Mouse (Mus musculus) kidney, postnatal 36 days (tissue): ENCODE data around the gene Olfr1493-ps1.

Experiments
- DNase-seq, 2 experiments: peaks; one replicate each; pipeline ENCODE4 v3.0.0; 2021 to 2022; ENCODE audit warnings: mixed read lengths in 2 of 2

Olfr1493-ps1 gene

DNA sequence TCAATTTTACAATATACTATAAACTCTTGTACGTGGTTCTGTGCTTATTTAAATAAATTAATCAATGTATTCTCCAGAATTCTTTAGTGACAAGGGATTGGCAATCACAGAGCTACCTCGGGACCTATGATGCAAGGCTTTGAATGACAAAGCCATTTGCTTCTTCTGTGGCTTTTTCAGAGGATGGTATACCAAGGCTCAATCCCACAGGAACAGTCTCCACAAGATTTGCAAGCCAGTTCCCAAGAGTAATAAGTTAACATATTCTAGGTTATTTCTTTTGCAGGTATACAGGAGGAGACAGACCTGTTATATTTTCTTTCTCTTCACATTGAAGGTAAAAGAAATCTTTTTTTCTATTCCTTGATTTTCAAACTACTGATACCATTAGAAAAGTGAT lies at the start of gene Olfr1493-ps1:
TSS of gene Olfr1493-ps1 (plus strand) at position 301 of the 400 bp plus-strand sequence.
- DNase-seq, result no peak

DNA sequence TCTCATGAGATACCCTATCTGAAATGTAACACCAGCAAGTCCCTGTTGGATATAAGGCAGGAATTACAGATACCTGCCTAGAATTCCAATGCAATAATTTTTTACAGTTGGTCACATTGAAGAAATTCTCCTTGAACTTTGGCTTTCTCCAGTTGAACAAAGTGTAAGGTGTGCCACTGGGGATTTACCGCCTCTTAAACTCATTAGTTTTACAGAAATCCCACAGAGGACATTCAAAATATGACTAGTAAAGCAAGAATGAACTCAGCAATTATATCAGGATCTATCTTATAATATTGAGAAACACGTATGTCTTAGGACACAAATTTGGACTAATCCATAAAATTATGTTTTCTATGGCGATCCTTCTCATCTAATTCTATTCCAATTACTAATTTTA lies 26.1 kb upstream of the Olfr1493-ps1 start, which contains the start of gene Olfr1491:
TSS of gene Olfr1491 (plus strand) at position 301 of the 400 bp plus-strand sequence.
- DNase-seq, result no peak

DNA sequence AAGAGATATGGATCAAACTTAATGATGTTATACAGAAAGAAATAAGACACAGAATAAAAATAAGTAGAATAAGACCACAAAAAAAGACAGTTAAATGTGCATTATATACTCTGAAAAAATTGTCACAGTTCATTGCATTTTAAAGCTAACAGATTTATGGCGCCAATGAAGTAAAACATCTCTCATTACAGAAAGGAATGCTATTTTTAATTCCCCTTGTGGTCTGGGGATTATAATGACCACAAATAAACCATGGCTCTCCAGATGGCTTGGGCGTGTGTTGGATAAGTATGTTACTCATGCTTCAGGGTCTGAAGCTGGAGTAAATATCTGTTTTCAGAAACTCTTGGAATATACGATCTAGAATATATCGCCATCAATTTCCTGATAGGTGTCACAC lies 16.4 kb downstream of the Olfr1493-ps1 start, which contains the start of gene Olfr1494:
TSS of gene Olfr1494 (plus strand) at position 301 of the 400 bp plus-strand sequence.
- no peak for DNase-seq

DNA sequence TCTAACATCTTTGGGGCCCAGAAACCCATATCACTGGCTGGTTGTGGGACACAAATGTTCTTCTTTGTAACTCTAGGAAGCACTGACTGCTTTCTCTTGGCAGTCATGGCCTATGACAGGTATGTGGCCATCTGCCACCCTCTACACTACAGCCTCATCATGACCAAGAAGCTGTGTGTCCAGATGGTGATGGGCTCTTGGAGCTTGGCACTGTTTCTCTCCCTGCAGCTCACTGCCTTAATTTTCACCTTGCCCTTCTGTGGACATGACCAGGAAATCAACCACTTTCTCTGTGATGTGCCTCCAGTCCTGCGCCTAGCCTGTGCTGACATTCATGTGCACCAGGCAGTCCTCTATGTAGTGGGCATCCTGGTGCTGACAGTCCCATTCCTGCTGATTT lies 26.3 kb downstream of the Olfr1493-ps1 start:
- no peak for DNase-seq

DNA sequence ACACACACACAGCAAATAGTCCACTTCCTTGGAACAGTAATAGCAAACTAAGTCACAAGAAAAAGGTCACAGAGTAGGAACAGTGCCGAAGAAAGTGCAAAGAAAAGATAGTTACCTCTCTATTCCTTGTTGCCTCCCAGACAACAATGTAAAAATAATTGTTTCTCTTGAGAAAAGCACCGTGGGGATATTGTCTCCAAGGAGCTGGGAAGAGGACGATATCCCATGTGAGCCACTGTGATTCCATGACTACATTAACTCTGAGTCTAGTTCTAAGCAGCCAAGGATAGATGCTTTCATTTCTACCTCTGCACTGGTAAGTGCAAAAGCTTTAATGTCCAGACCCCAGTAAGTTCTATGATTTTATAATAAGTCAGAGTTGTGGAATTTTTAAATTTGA lies 41.2 kb downstream of the Olfr1493-ps1 start, which contains the start of gene Olfr1495:
TSS of gene Olfr1495 (plus strand) at position 301 of the 400 bp plus-strand sequence.
- DNase-seq, result no peak

DNA sequence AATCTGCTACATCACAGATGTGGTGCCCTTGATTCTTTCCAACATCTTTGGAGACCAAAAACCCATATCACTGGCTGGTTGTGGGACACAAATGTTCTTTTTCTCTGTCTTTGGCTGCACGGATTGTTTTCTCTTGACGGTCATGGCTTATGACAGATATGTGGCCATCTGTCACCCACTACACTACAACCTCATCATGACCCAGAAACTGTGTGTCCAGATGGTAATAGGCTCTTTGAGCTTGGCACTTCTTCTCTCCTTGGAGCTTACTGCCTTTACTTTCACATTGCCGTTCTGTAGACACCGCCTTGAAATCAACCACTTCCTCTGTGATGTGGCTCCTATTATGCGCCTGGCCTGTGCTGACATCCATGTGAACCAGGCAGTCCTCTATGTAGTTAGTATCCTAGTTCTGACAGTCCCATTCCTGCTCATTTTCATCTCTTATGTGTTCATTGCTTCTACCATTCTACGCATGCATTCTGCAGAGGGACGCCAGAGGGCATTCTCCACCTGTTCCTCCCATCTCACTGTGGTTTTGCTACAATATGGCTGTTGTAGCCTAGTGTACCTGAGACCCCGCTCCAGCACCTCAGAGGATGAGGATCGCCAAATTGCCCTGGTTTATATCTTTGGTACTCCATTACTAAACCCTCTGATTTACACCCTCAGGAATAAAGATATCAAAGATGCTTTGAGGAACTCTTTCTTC lies 45.6 kb downstream of the Olfr1493-ps1 start:
- no peak for DNase-seq

DNA sequence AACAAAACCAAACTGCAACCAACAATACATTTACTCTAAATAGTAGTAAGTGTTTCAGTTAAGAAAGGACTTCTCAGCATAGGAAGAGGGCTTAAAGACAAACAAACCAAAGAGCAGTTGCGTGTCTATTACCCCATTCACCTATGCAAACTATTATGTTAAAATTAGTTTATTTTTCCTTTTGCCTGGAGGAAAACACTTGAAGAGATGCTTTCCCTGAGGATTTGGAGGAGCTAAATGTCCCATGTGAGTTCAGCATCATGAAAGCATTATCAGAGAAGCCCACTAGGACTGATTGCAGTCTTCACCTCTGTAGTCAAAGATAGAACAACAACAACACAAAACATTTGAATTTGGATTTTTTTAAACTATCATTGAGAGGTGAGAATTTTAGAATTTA lies 54.5 kb downstream of the Olfr1493-ps1 start, which contains the start of gene Olfr1496:
TSS of gene Olfr1496 (plus strand) at position 301 of the 400 bp plus-strand sequence.
- no peak for DNase-seq
